Mouse (Mus musculus): ENCODE results near the gene 4930467E23Rik. TPM values are rescaled to one million over a fixed set of nuclear protein-coding genes. Genes with fewer than 3 reads are reported as not detected.
"Not testable (repeated sequence)": the region's sequence is repeated elsewhere in the genome, so short reads cannot be mapped to it uniquely, and the experiment has no call there.

Gene 4930467E23Rik
- polyA plus RNA-seq, 1 experiment from 2014 or later, result not detected

GRCm38 (mm10) chr8:19703906-19704305 is 25.5 kb upstream of the 4930467E23Rik start:
- H3K9me3 ChIP-seq; ATAC-seq (ENCODE audit: low read depth); H3K4me3 ChIP-seq: not testable (repeated sequence)

DNA sequence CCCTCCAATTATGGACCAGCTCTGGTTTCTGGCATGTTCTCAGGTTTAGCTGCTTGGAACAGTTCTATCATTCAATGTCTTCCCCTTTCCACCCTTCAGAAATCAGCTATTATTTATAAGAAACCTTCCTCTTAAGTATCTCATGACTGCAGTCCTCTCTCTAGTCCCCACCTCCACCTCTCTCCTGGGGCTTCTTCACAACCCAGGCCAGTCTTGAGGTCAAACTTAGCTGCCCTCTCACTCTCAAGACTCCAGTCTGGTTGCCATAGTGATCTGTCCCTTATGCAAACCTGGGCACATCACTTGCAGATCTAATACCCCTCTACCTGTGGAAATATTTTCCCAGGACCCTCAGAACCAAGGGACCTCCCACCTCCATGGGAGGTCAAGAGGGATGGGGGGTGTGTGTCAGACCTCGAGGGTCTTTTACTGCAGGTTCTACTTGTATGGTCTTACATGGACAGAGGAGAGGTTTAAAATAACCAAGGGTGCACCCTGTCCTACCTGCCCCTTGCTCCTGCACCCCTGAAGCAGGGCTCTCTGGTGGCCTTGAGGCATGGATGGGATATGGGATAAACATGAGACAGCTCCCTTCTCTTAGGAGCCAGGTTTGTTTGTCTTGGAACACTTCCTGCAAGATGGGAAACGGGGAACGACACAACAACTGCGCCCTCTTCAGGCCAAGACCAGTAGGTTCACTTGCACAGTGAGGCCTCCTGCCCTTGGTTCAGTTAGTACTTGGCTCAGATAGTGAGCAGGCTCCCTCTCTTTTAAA is 24.7 kb upstream of the 4930467E23Rik start:
- H3K27ac ChIP-seq (replicated peaks); H3K4me1 ChIP-seq (replicated peaks); H3K36me3 ChIP-seq; H3K9me3 ChIP-seq; H3K27me3 ChIP-seq; H3K9ac ChIP-seq; ATAC-seq (ENCODE audit: low read depth); H3K4me3 ChIP-seq; H3K4me2 ChIP-seq: not testable (repeated sequence)
- 73% methylated on average over 2 of the region's 4 CpGs for WGBS

More at GRCm38 (mm10) chr8:19703906-19704305, 25.5 kb upstream of the 4930467E23Rik start:
- H3K4me2 ChIP-seq; H3K27me3 ChIP-seq; H3K27ac ChIP-seq (replicated peaks); H3K9ac ChIP-seq; H3K4me1 ChIP-seq (replicated peaks); H3K36me3 ChIP-seq: not testable (repeated sequence)

DNA sequence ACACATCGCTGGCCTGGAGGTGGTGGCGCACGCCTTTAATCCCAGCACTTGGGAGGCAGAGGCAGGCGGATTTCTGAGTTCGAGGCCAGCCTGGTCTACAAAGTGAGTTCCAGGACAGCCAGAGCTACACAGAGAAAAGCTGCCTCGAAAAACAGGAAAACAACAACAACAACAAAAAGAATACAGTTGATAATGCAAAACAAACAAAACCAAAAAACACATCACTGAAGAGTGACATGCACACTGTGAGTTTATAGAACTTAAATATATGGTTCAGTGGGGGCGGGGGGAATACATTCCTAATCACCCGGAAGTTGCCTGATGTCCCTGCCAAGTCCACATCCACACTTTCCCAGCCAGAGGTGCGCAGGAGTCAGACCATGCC is 24.2 kb upstream of the 4930467E23Rik start:
- WGBS, result 82% methylated on average over 9 of the region's 9 CpGs

DNA sequence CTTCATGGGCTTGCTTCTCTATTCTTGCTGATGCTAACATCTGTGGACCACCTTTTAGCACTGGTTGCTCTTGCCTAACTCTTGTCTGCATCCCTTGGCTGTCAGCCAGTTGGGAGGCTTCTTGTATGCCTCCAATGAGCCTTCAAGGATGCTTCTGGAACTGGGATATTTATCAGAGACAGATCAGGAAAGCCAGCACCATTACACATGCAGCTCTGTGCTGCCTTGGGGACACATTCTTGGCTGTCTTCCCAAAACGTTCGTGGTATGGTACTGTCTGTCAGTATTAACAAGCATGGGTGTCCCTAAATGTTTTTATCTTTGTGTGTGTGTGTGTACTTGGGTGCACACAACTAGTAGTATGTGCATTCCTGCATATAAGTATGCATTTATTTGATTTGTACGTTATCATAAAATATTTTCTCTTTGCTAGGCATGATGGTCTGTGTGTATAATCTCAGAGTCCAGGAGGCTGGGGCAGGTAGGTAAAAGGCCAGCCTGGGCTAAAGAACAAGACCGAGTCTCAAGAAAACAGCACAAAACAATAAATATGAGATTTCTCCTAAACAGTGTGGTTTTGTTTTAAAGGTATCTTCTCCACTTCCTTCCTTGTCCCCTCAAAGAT is 23.2 kb upstream of the 4930467E23Rik start:
- not testable (repeated sequence) for H3K4me3 ChIP-seq

More for the DNA sequence above, 24.2 kb upstream of the 4930467E23Rik start:
- not testable (repeated sequence) for H3K9me3 ChIP-seq; ATAC-seq (ENCODE audit: low read depth); H3K27me3 ChIP-seq; H3K4me3 ChIP-seq; H3K4me2 ChIP-seq; H3K27ac ChIP-seq (replicated peaks); H3K4me1 ChIP-seq (replicated peaks); H3K36me3 ChIP-seq; H3K9ac ChIP-seq

DNA sequence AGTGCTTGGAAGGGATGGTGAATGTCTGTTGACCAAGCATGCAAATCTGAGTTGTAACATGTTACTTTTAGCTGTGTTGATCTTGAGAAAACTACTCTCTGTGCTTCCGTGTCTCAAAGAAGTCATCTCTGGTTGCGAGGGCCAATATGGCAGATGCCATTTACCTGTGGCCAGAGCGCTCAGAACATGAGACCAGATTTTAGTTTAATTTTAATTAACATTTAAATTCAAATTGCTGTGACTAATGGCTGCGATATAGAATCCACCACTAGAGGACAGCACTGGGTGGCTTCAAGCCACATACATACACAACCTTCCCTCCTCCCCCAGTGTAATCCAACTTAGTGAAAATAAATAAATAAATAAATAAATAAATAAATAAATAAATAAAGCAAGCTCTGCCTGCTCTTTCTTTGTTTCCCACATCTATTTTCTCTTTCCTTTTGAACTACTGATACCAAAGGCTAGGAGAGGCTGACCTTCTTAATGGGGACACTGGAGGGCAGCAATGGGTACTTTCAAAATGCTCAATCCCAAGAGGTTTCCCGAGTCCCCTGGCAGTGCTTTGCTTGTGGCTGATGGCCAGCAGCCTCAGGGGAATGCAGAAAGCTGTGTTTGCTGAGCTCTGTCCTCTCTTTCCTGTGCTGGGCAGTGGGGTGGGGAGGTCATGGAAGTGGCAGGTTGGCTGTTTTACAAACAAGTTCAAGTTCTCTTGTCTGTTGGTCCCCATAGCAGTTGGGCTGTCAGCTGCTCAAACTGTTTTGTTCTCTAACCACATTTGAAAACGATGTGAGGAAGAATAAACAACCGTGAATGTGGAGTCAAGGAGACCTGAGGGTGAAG is 22.2 kb upstream of the 4930467E23Rik start:
- H3K9ac ChIP-seq; H3K4me1 ChIP-seq (replicated peaks); H3K4me2 ChIP-seq; H3K27ac ChIP-seq (replicated peaks); ATAC-seq (ENCODE audit: low read depth); H3K36me3 ChIP-seq; H3K4me3 ChIP-seq; H3K27me3 ChIP-seq; H3K9me3 ChIP-seq: not testable (repeated sequence)
- 69% methylated on average over 7 of the region's 7 CpGs for WGBS

More for the DNA sequence above, 23.2 kb upstream of the 4930467E23Rik start:
- H3K27ac ChIP-seq (replicated peaks); H3K4me1 ChIP-seq (replicated peaks); ATAC-seq (ENCODE audit: low read depth); H3K4me2 ChIP-seq; H3K9ac ChIP-seq; H3K9me3 ChIP-seq; H3K27me3 ChIP-seq; H3K36me3 ChIP-seq: not testable (repeated sequence)
- WGBS, result 84% methylated on average over 4 of the region's 4 CpGs

- not testable (repeated sequence) for H3K4me1 ChIP-seq (replicated peaks); H3K27me3 ChIP-seq; H3K4me3 ChIP-seq; H3K27ac ChIP-seq (replicated peaks); H3K36me3 ChIP-seq; H3K4me2 ChIP-seq; H3K9ac ChIP-seq
- 82% methylated on average over 13 of the region's 15 CpGs for WGBS
- peaks cover 10% of the 10 kb centered on the region; the same call in 1 of the 2 replicates for H3K9me3 ChIP-seq
- peak; percentile 68 for ATAC-seq (ENCODE audit: low read depth)
Measured at GRCm38 (mm10) chr8:19707761-19708443, 21.5 kb upstream of the 4930467E23Rik start.

DNA sequence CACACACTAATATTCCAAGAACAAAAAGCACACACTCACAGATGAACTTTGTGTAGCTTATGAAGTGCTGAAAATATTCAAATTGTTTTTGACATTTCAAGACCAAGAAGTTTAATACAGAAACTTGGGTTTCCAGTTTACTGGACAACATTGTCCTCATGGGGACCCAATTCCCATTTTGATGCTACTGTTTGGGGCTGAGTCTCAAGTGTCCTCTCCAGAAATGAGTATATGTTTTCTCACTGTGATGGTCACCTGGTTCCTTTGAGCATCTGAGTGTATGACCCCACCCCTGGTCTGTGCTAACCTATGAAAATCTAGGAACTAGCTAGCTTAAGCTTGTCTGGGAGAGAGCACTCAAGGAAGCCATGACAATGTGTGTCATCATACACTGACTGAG is 20.4 kb upstream of the 4930467E23Rik start:
- peaks cover 16% of the 10 kb centered on the region; the same call in 1 of the 2 replicates for H3K9me3 ChIP-seq
- not testable (repeated sequence) for H3K4me2 ChIP-seq; H3K27ac ChIP-seq (replicated peaks); ATAC-seq (ENCODE audit: low read depth); H3K9ac ChIP-seq; H3K27me3 ChIP-seq; H3K4me3 ChIP-seq; H3K36me3 ChIP-seq; H3K4me1 ChIP-seq (replicated peaks)

GRCm38 (mm10) chr8:19709488-19709887 is 19.9 kb upstream of the 4930467E23Rik start:
- not testable (repeated sequence) for H3K4me3 ChIP-seq; H3K27me3 ChIP-seq; H3K27ac ChIP-seq (replicated peaks); ATAC-seq (ENCODE audit: low read depth); H3K9ac ChIP-seq; H3K4me1 ChIP-seq (replicated peaks); H3K36me3 ChIP-seq; H3K4me2 ChIP-seq
- 88% methylated on average over 4 of the region's 4 CpGs for WGBS
- peaks cover 16% of the 10 kb centered on the region; the same call in 1 of the 2 replicates for H3K9me3 ChIP-seq

DNA sequence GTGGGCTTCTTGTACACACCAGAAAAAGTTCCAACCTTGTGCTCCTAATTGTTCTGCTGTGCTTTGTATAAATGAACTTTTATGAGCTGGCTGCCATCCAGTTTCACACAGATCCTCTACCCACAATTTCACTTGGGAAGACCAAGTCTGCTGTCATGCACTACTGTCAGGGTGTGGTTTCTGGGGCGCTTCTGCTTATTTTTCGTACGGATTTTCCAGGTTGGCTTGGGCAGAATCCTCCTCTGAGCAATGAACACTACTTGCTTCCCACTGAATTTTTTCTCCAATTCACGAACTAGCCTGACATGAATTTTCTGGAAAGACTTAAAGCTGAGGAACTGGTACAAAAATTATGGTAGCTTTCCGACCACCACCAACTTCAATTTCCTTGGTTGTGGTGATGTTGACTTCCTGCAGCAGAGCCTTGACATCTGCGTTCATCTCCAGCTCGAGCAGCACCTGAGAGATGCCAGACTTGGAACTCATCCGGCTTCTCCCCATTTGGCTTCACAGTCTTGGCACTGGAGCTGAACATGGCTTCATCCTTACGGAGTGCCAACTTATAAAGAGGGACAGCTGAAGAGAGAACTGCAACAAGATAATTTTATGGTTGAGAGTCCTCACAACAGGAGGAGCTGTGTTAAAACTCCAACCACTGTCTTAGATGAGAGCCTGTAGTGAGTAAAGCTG is 18.1 kb upstream of the 4930467E23Rik start:
- not testable (repeated sequence) for H3K27me3 ChIP-seq; H3K4me1 ChIP-seq (replicated peaks); H3K36me3 ChIP-seq; H3K27ac ChIP-seq (replicated peaks); H3K9ac ChIP-seq; H3K4me3 ChIP-seq; H3K4me2 ChIP-seq
- peak; percentile 74; the same call in 1 of the 2 replicates for ATAC-seq (ENCODE audit: low read depth)
- H3K9me3 ChIP-seq, result peaks cover 16% of the 10 kb centered on the region; the same call in 1 of the 2 replicates
- WGBS, result 86% methylated on average over 6 of the region's 9 CpGs

- H3K9ac ChIP-seq; H3K27me3 ChIP-seq; H3K4me2 ChIP-seq; ATAC-seq (ENCODE audit: low read depth); H3K4me3 ChIP-seq; H3K27ac ChIP-seq (replicated peaks); H3K36me3 ChIP-seq; H3K4me1 ChIP-seq (replicated peaks): not testable (repeated sequence)
- peaks cover 14% of the 10 kb centered on the region; the same call in 1 of the 2 replicates for H3K9me3 ChIP-seq
- WGBS, result 94% methylated on average over 2 of the region's 2 CpGs
Measured at GRCm38 (mm10) chr8:19712227-19712750, 17.1 kb upstream of the 4930467E23Rik start.

DNA sequence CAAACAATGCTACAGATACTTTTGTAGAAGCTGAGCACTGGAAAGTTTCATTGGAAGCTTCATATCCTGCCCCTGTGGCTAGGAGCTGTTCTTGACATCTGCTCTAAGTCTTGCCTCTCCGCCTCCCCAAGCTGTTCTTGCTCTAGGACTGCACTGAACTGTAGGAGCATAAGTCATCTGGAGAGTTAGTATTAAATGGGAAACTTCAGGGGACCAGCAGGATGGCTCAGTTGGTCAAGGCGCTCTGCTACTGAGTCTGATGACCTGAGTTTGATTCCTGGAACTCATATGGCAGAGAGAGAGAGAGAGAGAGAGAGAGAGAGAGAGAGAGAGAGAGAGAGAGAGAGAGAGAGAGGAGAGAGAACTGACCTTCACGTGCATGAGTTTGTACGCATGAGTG is 16.6 kb upstream of the 4930467E23Rik start:
- not testable (repeated sequence) for H3K4me1 ChIP-seq (replicated peaks)
- WGBS, result 82% methylated on average over 4 of the region's 4 CpGs

More for the DNA sequence above, 16.6 kb upstream of the 4930467E23Rik start:
- not testable (repeated sequence) for H3K36me3 ChIP-seq; H3K27me3 ChIP-seq; H3K9ac ChIP-seq; H3K9me3 ChIP-seq; H3K4me3 ChIP-seq; H3K27ac ChIP-seq (replicated peaks); ATAC-seq (ENCODE audit: low read depth); H3K4me2 ChIP-seq
